Mouse (Mus musculus) C2C12 (cell line): ENCODE data around the gene H2-Ab1.

Source experiments
- CTCF ChIP-seq: IDR thresholded peaks from one replicate; pipeline ENCODE4 v1.5.1; 2011; ENCODE audit not compliant: control insufficient read depth, insufficient read depth, insufficient read length
- MAX ChIP-seq: IDR thresholded peaks from one replicate; pipeline ENCODE4 v1.6.1; 2011; ENCODE audit warnings: mild to moderate bottlenecking, control low read depth
- MYOD1 ChIP-seq: IDR thresholded peaks from one replicate; pipeline ENCODE4 v1.6.1; 2011; ENCODE audit warnings: low read depth; ENCODE audit not compliant: control insufficient read depth, insufficient read length
- MYOG ChIP-seq: IDR thresholded peaks from one replicate; pipeline ENCODE4 v1.6.1; 2011; ENCODE audit not compliant: control insufficient read depth, insufficient read length; ENCODE audit errors: extremely low read depth

DNA sequence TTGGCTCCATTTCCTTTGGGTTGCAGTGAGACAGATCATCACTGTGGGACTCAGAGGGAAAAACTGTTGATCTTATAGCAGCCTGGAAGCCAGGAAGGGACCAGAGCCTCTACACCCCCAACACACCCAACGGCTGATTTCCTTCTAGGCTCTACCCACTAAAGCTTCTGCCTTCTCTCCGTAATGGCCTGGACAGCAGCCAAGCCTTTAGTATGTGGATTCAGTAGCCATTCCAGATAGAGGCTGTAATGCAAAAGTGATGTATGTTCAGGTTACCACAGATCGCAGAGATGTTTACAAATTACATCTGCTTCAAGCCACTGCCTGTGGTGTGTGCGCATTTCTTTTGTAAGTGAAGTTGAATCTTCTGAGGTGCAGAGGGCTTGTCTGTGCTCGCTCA is 3.1 kb downstream of the H2-Ab1 start:
- TF ChIP-seq CTCF (no peak), MAX (no peak), MYOG (no peak), MYOD1 (no peak)
